Mouse (Mus musculus) spleen, postnatal 14 days (tissue): Measurements from ENCODE around the gene Fbn1.

Source experiments
- DNase-seq, 2 experiments: peaks; one replicate each; pipeline ENCODE4 v3.0.0; 2021 to 2022; ENCODE audit warnings: low spot score in 2 of 2

The Fbn1 gene

GRCm38 (mm10) chr2:125456059-125456789, 51.6 kb downstream of the Fbn1 start:
- no peak for DNase-seq

GRCm38 (mm10) chr2:125454781-125455180, 53.0 kb downstream of the Fbn1 start:
- DNase-seq, result no peak

GRCm38 (mm10) chr2:125452369-125453097, 55.3 kb downstream of the Fbn1 start:
- no peak for DNase-seq

GRCm38 (mm10) chr2:125449361-125449760, 58.4 kb downstream of the Fbn1 start:
- no peak for DNase-seq

GRCm38 (mm10) chr2:125448881-125449280, 58.9 kb downstream of the Fbn1 start:
- no peak for DNase-seq

GRCm38 (mm10) chr2:125447274-125447898, 60.4 kb downstream of the Fbn1 start:
- no peak for DNase-seq

GRCm38 (mm10) chr2:125438381-125438780, 69.4 kb downstream of the Fbn1 start:
- no peak for DNase-seq

GRCm38 (mm10) chr2:125436240-125436639, 71.6 kb downstream of the Fbn1 start:
- no peak for DNase-seq

GRCm38 (mm10) chr2:125433524-125433923, 74.3 kb downstream of the Fbn1 start:
- DNase-seq, result no peak

- no peak for DNase-seq
Observed at GRCm38 (mm10) chr2:125431491-125431890, 76.3 kb downstream of the Fbn1 start.

- DNase-seq, result no peak
Observed at GRCm38 (mm10) chr2:125428811-125429438, 78.9 kb downstream of the Fbn1 start.

GRCm38 (mm10) chr2:125420604-125421003, 87.2 kb downstream of the Fbn1 start:
- DNase-seq, result no peak

- no peak for DNase-seq
Observed at GRCm38 (mm10) chr2:125419681-125420080, 88.1 kb downstream of the Fbn1 start.

GRCm38 (mm10) chr2:125418546-125418945, 89.2 kb downstream of the Fbn1 start:
- no peak for DNase-seq

GRCm38 (mm10) chr2:125416541-125417245, 91.1 kb downstream of the Fbn1 start:
- no peak for DNase-seq

GRCm38 (mm10) chr2:125412351-125412750, 95.4 kb downstream of the Fbn1 start:
- DNase-seq, result no peak

- DNase-seq, result no peak
Observed at GRCm38 (mm10) chr2:125411777-125412176, 96.0 kb downstream of the Fbn1 start.

GRCm38 (mm10) chr2:125404509-125405105, 103.2 kb downstream of the Fbn1 start:
- DNase-seq, result no peak

- no peak for DNase-seq
Observed at GRCm38 (mm10) chr2:125402276-125402675, 105.5 kb downstream of the Fbn1 start.

- no peak for DNase-seq
Observed at GRCm38 (mm10) chr2:125400121-125400520, 107.7 kb downstream of the Fbn1 start.

- no peak for DNase-seq
Observed at GRCm38 (mm10) chr2:125397796-125398195, 110.0 kb downstream of the Fbn1 start.
